Mouse (Mus musculus): ENCODE measurements at regions not wholly inside any gene's neighbourhood (a gene's known extent, or its start where the extent isn't known, plus 50 kb on each side); places are given as distances from the start of the nearest gene placed in this dataset.

GRCm38 (mm10) chrX:93888480-93888879 lies 56.5 kb upstream of the Pdk3 start:
- Histone ChIP-seq H3K4me1 (ENCODE audit: insufficient read depth, low read length) (no peaks in the 10 kb centered on the region), H3K4me2 (ENCODE audit: low read depth, low read length) (no peak overlapping the region), H3K4me3 (ENCODE audit: low read length) (no peak overlapping the region), H3K27ac (no peak overlapping the region), H3K9ac (replicated peaks; ENCODE audit: low read length) (no peak overlapping the region), H3K9me3 (ENCODE audit: low read length) (no peaks in the 10 kb centered on the region), H3K36me3 (ENCODE audit: insufficient read depth, low read length) (no peaks in the 10 kb centered on the region), H3K27me3 (ENCODE audit: insufficient read depth, low read length) (no peaks in the 10 kb centered on the region)
- 69% methylated on average over 4 of the region's 4 CpGs for WGBS
- no peak for ATAC-seq
- no peak for DNase-seq (ENCODE audit: low spot score)
- no peak for TF ChIP-seq CTCF (IDR thresholded peaks at IDR 0.05; ENCODE audit: low read depth)

- peak overlapping the region; percentile 50 for H3K4me2 ChIP-seq (ENCODE audit: low read depth, low read length)
- peak overlapping the region; percentile 54; the same call in 1 of the 2 replicates for H3K27ac ChIP-seq
- H3K9ac ChIP-seq (replicated peaks; ENCODE audit: low read length): peak overlapping the region; percentile 38; the same call in 1 of the 2 replicates
- 66% methylated on average over 8 of the region's 8 CpGs for WGBS
- H3K36me3 ChIP-seq (ENCODE audit: insufficient read depth, low read length): no peaks in the 10 kb centered on the region
- H3K4me3 ChIP-seq (ENCODE audit: low read length): peak overlapping the region; percentile 32
- no peak for TF ChIP-seq CTCF (IDR thresholded peaks at IDR 0.05; ENCODE audit: low read depth)
- peak; percentile 27; the same call in 1 of the 2 replicates for ATAC-seq
- no peaks in the 10 kb centered on the region for H3K27me3 ChIP-seq (ENCODE audit: insufficient read depth, low read length)
- DNase-seq (ENCODE audit: low spot score): no peak
- H3K4me1 ChIP-seq (ENCODE audit: insufficient read depth, low read length): no peaks in the 10 kb centered on the region
- H3K9me3 ChIP-seq (ENCODE audit: low read length): no peaks in the 10 kb centered on the region
These were observed 57.0 kb upstream of the Pdk3 start for GRCm38 (mm10) chrX:93888966-93889365.

- peak; percentile 90 for TF ChIP-seq CTCF (IDR thresholded peaks at IDR 0.05; ENCODE audit: low read depth)
- Histone ChIP-seq H3K4me1 (ENCODE audit: insufficient read depth, low read length) (no peaks in the 10 kb centered on the region), H3K4me3 (ENCODE audit: low read length) (peak overlapping the region; percentile 32), H3K36me3 (ENCODE audit: insufficient read depth, low read length) (no peaks in the 10 kb centered on the region), H3K4me2 (ENCODE audit: low read depth, low read length) (peak overlapping the region; percentile 50), H3K9ac (replicated peaks; ENCODE audit: low read length) (peak overlapping the region; percentile 38; the same call in 1 of the 2 replicates), H3K9me3 (ENCODE audit: low read length) (no peaks in the 10 kb centered on the region), H3K27ac (peak overlapping the region; percentile 54; the same call in 1 of the 2 replicates), H3K27me3 (ENCODE audit: insufficient read depth, low read length) (no peaks in the 10 kb centered on the region)
- ATAC-seq: peak; percentile 90
- peak; percentile 85 for DNase-seq (ENCODE audit: low spot score)
- WGBS: 38% methylated on average over 13 of the region's 13 CpGs
These were observed 57.5 kb upstream of the Pdk3 start for GRCm38 (mm10) chrX:93889394-93890042.

- H3K4me2 ChIP-seq (ENCODE audit: low read depth, low read length): no peak overlapping the region
- no peak for TF ChIP-seq CTCF (IDR thresholded peaks at IDR 0.05; ENCODE audit: low read depth)
- no peaks in the 10 kb centered on the region for H3K9me3 ChIP-seq (ENCODE audit: low read length)
- H3K36me3 ChIP-seq (ENCODE audit: insufficient read depth, low read length): no peaks in the 10 kb centered on the region
- WGBS: 77% methylated on average over 5 of the region's 5 CpGs
- DNase-seq (ENCODE audit: low spot score) (no peak), ATAC-seq (no peak)
- H3K27ac ChIP-seq: no peak overlapping the region
- no peak overlapping the region for H3K4me3 ChIP-seq (ENCODE audit: low read length)
- no peak overlapping the region for H3K9ac ChIP-seq (replicated peaks; ENCODE audit: low read length)
- H3K27me3 ChIP-seq (ENCODE audit: insufficient read depth, low read length): no peaks in the 10 kb centered on the region
- no peaks in the 10 kb centered on the region for H3K4me1 ChIP-seq (ENCODE audit: insufficient read depth, low read length)
These were observed 65.1 kb upstream of the Pdk3 start for GRCm38 (mm10) chrX:93896838-93897820.

- no peak for DNase-seq (ENCODE audit: low spot score)
- H3K27me3 ChIP-seq (ENCODE audit: insufficient read depth, low read length): no peaks in the 10 kb centered on the region
- no peaks in the 10 kb centered on the region for H3K36me3 ChIP-seq (ENCODE audit: insufficient read depth, low read length)
- H3K9ac ChIP-seq (replicated peaks; ENCODE audit: low read length): no peak overlapping the region
- H3K27ac ChIP-seq: no peak overlapping the region
- no peak overlapping the region for H3K4me3 ChIP-seq (ENCODE audit: low read length)
- TF ChIP-seq CTCF (IDR thresholded peaks at IDR 0.05; ENCODE audit: low read depth): no peak
- no peaks in the 10 kb centered on the region for H3K4me1 ChIP-seq (ENCODE audit: insufficient read depth, low read length)
- no peak for ATAC-seq
- no peak overlapping the region for H3K4me2 ChIP-seq (ENCODE audit: low read depth, low read length)
- H3K9me3 ChIP-seq (ENCODE audit: low read length): no peaks in the 10 kb centered on the region
These were observed 65.2 kb upstream of the AU015836 start for GRCm38 (mm10) chrX:93903209-93903608.

GRCm38 (mm10) chrX:93905531-93905930 lies 62.9 kb upstream of the AU015836 start:
- Histone ChIP-seq H3K27me3 (ENCODE audit: insufficient read depth, low read length) (no peaks in the 10 kb centered on the region), H3K4me2 (ENCODE audit: low read depth, low read length) (no peak overlapping the region), H3K27ac (no peak overlapping the region), H3K9ac (replicated peaks; ENCODE audit: low read length) (no peak overlapping the region), H3K4me3 (ENCODE audit: low read length) (no peak overlapping the region), H3K4me1 (ENCODE audit: insufficient read depth, low read length) (no peaks in the 10 kb centered on the region), H3K36me3 (ENCODE audit: insufficient read depth, low read length) (no peaks in the 10 kb centered on the region), H3K9me3 (ENCODE audit: low read length) (no peaks in the 10 kb centered on the region)
- WGBS: 81% methylated on average over 5 of the region's 5 CpGs
- no peak for ATAC-seq
- no peak for DNase-seq (ENCODE audit: low spot score)
- no peak for TF ChIP-seq CTCF (IDR thresholded peaks at IDR 0.05; ENCODE audit: low read depth)
